Mouse (Mus musculus): ENCODE results near the gene Nop9.

Gene Nop9

DNA sequence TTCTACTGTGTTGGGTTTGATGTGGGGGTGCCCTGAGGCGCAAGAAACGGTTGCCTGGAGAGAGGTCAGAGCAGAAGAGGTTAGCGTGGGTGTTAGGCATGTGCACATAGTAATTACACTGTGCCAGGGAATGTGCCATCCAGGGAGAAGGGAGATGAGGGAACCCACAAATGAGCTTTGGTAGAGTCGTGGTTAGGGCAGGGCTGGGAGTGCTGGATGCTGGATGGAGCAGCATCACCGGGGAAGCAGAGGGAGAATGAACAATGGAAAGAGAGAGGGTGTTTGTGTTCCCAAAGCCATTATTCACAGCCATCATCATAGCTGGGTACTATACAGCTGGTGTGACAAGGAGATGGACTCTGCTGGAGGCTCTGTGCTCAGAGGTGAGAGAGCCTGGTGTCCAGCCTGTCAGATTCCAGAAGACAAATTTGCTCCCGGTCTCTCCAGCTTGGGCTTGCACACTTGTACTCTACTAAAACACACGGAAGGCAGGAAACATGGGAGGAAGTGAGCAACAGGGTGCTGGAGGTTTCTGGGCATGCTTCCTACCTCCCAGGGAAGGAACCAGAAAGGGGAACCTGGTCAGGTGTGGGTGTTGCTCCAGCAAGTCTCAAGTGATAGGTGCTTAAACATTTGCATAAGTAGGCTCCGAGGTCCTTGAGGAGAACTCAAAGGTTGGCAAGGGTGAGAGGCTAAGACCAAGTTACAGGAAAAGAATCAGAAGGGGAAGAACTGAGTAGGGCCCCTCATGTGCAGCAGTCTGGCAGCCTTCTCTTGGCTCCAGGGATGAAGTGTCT lies 17.4 kb upstream of the Nop9 start:
- DNase-seq (ENCODE audit: low spot score in 2 of 2) = no peak

DNA sequence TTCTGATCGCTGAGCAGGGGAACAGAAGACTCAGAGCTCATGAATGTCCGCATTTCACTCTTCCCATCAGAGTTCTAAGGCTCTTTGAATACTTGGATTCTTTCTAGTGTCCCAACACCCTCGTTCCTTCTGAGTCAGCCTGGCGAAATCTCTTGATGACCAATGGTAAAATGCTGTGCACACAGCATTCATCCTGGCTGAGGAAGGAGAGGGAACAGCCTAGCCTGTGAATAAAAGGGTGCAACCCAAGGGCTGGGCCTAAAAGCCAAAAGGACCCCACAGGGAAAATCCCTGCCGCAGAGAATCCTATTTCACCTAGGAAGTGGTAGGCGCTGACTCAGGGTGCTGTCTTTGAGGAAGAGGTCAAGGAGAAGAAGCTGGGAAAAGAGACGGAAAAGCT lies 15.4 kb upstream of the Nop9 start:
- DNase-seq (ENCODE audit: low spot score in 2 of 2) = no peak

DNA sequence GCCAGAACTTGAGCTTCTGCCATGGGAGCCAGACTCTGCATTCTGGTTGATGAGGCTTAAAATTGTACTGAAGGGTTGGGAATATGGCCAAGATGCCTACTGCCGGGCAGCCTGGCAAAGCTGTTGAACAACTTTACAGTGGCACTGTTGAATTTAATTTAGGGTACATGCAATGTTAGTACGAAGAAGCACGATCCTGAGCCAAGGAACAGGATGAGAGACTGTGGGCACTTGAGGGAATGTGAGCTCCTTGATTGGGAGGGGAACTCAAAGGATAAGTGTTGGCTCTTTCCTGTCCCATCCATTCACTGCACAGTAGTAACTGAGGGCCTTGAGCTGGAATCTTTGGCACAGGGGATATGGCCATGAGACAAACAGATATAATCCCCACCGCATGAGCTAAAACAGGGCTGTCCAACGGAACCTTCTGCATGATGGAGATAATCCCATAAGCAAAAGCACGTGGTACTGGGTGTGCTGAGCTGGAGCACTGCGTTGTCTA lies 14.9 kb upstream of the Nop9 start:
- DNase-seq (ENCODE audit: low spot score in 2 of 2) = peak; percentile 69 to 82

DNA sequence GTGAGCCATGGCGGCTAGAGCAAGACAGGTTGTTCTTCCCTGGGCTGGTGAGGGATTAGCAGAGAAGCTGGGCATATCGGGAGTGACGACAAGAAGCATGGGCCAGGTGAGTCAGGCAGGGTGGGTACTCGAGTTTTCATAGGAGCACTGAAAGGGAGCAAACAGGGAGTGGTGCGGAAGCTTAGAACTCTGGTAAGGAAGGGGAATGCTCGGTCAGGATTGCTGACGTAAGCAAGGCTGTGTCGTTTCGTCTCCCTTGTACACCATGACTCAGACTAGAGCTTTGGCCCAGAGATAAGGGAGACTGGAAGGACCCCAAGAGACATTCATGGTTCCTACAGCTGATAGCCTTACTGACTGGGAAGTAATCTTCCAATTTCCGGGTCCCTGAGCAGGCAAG lies 11.6 kb upstream of the Nop9 start:
- no peak for DNase-seq (ENCODE audit: low spot score in 2 of 2)

DNA sequence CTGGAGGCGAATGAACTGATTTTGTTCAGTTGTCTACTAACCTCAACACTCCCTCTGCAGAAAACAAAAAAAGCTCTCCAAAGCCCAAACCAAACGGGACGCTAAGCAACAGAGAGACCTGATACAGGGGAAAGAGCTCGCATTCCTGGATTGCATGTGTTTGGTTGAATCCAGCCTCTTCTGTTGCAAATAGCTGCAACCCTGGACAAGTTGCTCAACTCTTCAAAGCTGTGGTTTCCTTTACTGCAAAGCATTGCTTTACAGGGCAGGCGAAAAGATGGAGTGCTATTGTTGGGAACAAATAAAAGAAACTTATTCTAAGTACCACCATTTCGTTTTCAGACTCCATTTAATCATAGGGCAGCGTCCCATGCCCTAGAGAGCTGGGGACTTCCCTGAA lies 10.6 kb upstream of the Nop9 start:
- no peak for DNase-seq (ENCODE audit: low spot score in 2 of 2)

DNA sequence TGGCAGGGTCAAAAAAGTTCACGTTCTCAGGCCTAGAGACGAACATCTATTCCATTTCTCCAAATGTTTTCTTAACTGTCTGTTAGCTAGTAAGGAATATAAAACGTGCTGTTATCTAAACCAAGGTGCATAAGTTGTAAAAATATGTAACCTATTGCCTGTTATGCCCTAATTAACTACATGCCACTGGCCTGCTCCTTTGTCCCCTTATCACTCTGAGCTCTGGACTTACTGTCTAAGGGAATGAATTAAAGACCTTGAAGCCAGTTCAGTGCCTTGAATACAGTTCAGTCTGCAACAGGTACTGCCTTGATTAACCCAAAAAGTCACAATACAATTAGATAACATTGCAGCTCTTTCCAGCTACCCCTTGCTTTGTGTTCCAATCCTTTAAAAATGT lies 10.2 kb upstream of the Nop9 start:
- DNase-seq (ENCODE audit: low spot score in 2 of 2) = no peak

DNA sequence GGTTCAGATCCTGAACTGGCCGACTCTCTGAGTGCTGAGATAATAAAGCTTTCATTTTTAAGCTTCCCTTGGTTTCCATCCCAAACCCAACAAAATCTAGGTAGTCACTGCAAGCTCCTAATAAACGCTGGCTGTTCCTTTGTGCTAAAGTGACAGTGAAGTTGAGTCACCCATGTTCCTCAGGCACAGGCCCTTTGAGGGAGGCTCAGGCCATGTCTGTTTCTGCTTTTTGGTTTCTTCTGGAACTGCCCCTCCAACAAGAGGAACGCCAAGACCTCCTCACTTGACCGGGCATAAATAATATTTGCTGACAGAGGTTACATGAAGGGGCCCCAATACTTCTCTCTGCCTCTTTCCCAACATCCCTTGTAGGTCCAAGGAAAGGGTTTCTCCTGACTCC lies 9.7 kb upstream of the Nop9 start:
- no peak for DNase-seq (ENCODE audit: low spot score in 2 of 2)

DNA sequence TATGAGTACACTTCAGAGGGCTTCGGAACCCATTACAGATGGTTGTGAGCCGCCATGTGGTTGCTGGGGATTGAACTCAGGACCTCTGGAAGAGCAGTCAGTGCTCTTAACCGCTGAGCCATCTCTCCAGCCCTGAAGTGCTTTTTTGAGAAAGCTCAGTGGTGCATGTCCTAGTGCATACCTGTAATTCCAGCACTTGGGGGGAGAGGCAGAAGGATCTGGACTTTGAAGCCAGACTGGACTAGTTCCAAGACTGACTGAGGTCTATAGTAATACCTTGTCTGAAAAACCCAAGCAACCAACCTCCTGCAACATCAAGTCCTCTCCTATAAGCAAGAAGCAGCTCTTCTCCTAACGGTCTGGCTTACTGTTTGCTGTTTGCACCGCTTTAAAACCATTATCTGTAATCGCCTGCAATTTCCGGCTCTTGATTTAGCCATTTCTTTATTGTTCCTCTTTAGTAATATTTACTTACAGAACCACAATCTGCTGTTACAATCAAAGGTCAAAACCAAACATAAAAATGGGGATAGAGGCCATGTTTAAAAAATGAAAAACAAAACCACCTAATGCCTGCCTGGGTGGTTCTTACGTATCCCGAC lies 8.3 kb upstream of the Nop9 start:
- DNase-seq (ENCODE audit: low spot score in 2 of 2) = no peak

DNA sequence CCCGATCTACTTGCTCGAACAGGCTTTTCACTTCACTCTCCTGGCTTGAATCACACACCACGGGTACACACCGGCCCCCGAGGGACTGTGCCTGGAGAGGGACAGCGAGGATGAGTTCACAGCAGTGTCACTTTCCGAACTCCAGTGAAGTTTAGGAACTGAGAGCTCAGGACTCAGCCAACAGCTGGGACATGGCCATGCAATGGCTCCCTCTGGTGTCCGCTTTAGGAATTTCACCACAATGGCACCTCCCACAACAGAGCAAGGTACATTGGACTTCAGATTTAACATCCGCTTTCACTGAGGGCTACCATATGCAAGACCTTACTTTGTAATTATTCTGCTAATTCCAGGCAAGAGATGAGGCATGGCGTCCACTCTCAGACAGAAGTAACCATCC lies 1.8 kb upstream of the Nop9 start:
- DNase-seq (ENCODE audit: low spot score in 2 of 2) = peak; percentile 85 to 90

DNA sequence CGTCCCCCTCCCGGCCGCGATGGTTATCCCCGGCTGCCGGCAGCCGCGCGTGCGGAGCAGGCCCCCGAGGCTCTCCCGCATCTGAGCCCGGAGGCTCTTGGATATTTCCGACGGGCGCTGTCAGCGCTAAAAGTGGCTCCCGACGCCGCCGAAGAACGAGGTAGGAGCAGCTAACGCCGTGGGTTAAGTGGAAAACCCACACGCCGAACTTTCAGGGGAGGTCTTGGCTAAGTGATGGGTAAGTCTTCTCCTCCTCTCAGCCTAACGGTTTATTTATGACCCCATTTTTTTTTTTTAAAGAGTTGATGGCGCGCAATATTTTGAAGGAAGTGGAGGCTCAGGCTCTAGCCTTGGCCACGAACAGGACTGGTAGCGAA lies 356 bp downstream of the Nop9 start:
- DNase-seq (ENCODE audit: low spot score in 2 of 2) = no peak

DNA sequence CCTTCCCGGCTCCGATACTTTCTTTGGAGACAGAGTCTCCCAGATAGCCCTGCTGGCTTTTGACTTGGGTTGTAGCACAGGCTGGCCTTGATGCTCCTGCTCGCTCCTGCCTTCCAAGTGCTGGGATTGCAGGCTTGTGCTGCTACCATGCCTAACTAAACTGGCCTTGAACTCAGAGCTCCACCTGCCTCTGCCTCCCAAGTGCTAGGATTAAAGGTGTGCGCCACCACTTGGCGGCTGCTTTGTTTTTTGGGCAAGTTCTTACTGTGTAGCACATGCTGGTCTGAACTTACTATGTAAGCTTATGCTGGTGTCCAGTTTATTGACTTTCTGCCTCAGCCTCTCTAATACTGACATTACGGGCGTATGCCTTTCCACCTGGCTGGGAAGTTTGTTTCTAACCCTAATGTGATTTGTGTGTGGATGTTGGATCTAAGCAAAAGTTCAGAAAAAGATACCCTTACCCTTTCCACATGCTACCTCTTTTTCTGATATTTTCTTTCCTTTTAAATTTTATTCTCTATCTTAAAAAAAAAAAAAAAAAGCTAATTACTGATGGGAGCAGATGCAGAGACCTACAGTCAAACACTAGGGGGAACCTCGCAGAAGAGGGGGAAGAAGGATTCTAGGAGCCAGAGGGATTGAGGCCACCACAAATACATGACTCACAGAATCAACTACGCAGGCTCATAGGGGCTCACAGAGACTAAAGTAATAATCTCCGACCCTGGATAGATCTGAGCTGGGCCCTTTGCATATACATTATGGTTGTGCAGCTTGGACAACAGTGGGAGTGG lies 1.8 kb downstream of the Nop9 start:
- no peak for DNase-seq (ENCODE audit: low spot score in 2 of 2)

DNA sequence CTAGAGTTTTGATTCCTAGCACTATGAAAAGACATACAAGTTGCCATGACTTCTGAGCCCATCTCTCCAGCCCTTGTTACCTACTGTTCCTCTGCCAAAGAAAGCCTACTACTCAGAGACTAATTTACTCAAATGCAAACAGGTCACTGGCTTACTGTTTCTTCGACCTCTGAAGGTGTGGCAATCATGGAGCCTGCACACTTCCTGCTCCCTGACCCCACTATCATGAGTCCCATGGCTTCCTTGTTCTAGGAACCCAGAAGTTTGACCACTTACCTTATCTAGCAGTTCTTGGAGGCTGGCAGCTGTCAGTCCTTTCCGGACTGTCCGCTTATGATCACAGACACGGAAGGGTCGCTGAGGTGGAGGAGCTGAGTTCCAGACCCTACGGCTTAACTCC lies 12.1 kb downstream of the Nop9 start:
- DNase-seq (ENCODE audit: low spot score in 2 of 2) = no peak

DNA sequence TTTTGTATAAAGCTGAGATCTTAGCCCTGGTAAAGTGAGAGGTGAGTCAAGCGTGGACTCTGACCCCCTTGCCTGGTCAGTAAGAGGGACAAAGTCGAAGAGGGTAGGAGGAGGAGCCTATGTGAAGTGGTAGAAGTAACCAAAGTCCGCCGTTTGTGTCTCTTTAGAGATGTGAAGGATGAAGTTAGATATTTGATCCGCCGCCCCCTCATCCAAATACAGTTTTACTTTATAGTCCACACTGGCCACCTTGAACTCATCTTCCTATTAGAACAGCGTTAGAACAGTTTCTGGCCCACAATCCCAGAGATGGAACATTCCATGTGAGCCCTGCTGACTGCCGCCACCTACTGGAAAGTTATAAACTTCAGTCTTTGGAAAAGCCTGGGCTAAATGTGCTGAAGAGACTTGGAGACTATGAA lies 12.9 kb downstream of the Nop9 start, which contains the start of gene Cideb:
Gene Cideb, minus strand, starts transcription at position 96 of the 422 bp plus-strand sequence.
- DNase-seq (ENCODE audit: low spot score in 2 of 2) = peak in 1 of 2 experiments; percentile 55

DNA sequence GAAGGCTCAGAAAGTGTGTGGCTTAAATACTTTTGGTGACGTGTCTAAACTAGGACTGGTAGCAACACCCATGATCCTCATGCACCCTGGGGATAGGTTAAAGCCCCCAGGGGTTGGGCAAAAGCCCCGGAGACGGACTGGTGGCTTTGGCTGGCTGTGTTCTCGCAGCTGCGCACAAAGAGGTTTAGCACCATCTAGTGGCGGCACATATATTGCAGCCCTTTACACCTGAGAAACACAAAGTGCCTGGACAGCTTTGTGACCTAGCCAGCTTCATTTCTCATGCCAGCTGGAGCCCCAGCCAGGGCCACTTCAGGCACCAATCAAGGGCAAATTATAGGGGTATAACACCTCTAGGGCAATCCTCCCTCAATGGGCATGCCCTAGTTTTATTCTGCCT lies 14.7 kb downstream of the Nop9 start:
- DNase-seq (ENCODE audit: low spot score in 2 of 2) = peak; percentile 87

DNA sequence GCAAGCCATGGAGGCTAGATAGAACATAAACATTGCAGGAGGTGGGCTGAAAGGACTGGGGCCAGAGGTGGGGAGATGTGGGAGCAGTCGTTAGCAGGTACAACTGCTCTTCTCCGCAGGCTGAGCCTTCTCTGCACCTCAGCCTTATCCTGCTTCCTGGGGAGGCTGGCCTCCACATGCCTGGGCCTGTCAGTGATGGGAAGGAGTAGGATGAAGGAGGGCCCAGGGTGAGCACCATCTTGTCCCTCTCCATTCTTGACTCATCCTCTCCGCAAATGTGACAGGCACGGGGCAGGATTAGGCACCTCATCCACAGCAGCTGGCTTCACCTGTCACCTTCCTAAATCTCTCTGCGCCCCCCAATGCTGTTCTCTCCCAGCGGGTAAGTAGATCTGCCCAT lies 15.7 kb downstream of the Nop9 start, which contains the start of gene Ltb4r2:
Gene Ltb4r2, plus strand, starts transcription at position 266 of the 400 bp plus-strand sequence.
- no peak for DNase-seq (ENCODE audit: low spot score in 2 of 2)

DNA sequence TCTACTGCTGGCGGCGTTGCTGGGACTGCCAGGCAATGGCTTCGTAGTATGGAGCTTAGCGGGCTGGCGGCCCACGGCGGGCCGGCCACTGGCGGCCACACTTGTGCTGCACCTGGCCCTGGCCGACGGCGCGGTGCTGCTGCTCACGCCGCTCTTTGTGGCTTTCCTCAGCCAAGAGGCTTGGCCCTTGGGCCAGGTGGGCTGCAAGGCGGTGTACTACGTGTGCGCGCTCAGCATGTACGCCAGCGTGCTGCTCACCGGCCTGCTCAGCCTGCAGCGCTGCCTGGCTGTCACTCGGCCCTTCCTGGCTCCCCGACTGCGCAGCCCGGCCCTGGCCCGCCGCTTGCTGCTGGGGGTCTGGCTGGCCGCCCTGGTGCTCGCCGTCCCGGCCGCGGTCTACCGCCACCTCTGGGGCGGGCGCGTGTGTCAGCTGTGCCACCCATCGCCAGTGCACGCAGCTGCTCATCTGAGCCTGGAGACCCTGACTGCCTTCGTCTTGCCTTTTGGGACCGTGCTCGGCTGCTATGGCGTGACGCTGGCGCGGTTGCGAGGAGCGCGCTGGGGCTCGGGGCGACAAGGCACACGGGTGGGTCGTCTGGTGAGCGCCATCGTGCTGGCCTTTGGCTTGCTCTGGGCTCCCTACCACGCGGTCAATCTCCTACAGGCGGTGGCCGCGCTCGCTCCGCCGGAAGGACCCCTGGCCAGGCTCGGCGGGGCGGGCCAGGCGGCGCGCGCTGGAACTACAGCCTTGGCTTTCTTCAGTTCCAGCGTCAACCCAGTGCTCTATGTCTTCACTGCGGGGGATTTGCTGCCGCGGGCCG lies 16.7 kb downstream of the Nop9 start:
- DNase-seq (ENCODE audit: low spot score in 2 of 2) = peak; percentile 62 to 65

DNA sequence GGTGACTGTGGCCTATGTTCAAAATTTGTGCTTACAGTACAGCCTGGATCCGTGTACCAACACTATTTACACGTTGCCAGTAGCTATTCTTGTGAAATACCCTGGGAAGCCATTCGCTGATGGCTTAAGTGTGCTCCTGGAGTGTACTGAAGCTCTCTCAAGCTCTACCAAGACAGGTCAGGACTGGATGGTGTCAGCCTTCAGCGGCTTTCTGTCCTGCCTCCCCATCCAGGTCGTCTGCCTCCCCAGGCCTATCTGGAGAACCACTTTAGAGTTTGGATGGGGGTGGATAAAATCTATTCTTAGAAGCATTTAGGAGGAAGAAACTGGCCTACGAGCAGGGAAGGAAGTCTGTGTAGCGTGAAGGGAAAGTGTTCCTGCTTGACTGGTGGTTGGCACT lies 17.7 kb downstream of the Nop9 start:
- no peak for DNase-seq (ENCODE audit: low spot score in 2 of 2)

DNA sequence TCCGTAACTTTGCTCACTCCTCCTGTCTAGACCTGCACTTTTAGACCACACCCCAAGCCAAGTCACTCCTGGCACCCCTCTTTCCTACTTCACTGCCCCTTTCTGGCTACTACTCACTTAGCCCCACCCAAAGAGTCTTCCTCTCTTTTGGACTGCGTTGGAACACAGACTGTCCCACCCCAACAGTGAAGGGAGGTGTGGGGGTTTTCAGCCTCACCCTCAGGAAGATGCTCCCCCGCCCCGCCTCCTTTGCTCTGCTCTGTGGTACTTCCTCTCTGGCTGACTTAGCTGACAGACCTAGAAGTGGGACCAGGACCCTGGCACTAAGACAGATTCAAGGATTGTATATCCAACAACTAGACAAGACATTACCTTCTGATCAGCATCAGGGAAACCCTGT lies 20.2 kb downstream of the Nop9 start, which contains the start of gene Ltb4r1:
Gene Ltb4r1, plus strand, starts transcription at position 267 of the 400 bp plus-strand sequence.
- no peak for DNase-seq (ENCODE audit: low spot score in 2 of 2)

DNA sequence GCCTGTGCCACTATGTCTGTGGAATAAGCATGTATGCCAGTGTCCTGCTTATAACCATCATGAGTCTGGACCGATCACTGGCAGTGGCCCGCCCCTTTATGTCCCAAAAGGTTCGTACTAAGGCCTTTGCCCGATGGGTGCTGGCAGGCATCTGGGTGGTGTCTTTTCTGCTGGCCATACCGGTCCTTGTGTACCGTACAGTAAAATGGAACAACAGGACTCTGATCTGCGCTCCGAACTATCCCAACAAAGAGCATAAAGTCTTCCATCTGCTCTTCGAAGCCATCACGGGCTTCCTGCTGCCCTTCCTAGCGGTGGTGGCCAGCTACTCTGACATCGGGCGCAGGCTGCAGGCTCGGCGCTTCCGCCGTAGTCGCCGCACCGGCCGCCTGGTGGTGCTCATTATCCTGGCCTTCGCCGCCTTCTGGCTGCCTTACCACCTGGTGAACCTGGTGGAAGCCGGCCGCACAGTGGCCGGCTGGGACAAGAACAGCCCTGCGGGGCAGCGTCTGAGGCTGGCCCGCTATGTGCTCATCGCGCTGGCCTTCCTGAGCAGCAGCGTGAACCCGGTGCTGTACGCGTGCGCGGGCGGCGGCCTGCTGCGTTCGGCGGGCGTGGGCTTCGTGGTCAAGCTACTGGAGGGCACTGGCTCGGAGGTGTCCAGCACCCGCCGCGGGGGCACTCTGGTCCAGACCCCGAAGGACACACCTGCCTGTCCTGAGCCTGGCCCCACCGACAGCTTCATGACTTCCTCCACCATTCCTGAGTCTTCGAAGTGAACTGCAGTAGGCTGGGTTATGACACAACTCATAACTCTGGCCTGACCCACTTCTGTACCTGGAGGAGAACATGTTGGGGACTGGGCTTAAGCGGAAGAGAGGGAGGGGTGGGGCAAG lies 22.3 kb downstream of the Nop9 start:
- DNase-seq (ENCODE audit: low spot score in 2 of 2) = peak in 1 of 2 experiments; percentile 55

DNA sequence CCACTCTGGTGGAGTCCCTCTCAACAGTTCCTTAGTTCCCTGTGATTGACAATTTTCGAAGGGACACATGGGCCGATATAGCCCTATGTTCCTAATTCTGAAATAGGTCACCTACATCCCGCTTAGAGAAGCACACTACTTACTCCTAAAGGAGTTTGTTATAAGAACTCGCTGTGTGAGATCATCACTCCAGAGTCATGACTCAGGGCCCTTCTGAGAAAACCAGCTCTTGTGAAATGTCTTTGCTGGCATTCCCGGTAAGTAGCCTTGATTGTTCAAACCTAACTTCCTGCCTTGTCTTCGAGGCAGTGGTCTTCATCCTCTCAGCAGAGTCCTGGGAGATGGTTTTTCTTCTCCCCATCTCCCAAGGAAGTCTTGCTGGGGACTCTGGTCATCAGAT lies 23.1 kb downstream of the Nop9 start:
- DNase-seq (ENCODE audit: low spot score in 2 of 2) = no peak

Data from right cerebral cortex, postnatal 10 days (tissue).